ENCODE assay signal across 8 mouse cellular contexts in genomic region chr5:44224916-44225600, GRCm38 (mm10). TPM values are rescaled to one million over a fixed set of nuclear protein-coding genes. Genes with fewer than 3 reads are reported as not detected.
DNase-seq lines count a peak whose midpoint lies in the region; ATAC-seq and TF ChIP-seq lines count a peak whose summit lies in the region.

No protein-coding gene starts in this region.

- no peaks in the 10 kb centered on the region for H3K27me3 ChIP-seq in intestine, embryonic 15.5 days (replicated peaks)
- H3K27me3 ChIP-seq in neural tube, embryonic 11.5 days (ENCODE audit: control insufficient read depth, insufficient read depth, low read length): no peaks in the 10 kb centered on the region

- H3K27ac ChIP-seq in layer of hippocampus, adult 2 months: no peak overlapping the region
- no peak overlapping the region for H3K27ac ChIP-seq in cortical plate, adult 2 months (ENCODE audit: insufficient read depth, low read length)
- no peak overlapping the region for H3K27ac ChIP-seq in intestine, embryonic 15.5 days
- H3K27ac ChIP-seq in neural tube, embryonic 11.5 days (ENCODE audit: low read depth, low read length): no peak overlapping the region

- peaks cover 10% of the 10 kb centered on the region; the same call in 1 of the 2 replicates for H3K4me1 ChIP-seq in cortical plate, adult 2 months (ENCODE audit: control insufficient read depth, insufficient read depth, low read length)
- peaks cover 10% of the 10 kb centered on the region for H3K4me1 ChIP-seq in intestine, embryonic 15.5 days (replicated peaks)
- H3K4me1 ChIP-seq in neural tube, embryonic 11.5 days (ENCODE audit: control insufficient read depth, insufficient read depth, low read length): peaks cover 13% of the 10 kb centered on the region; the same call in 1 of the 2 replicates

- WGBS in intestine, embryonic 15.5 days: 45% methylated on average over 4 of the region's 4 CpGs
- WGBS in neural tube, embryonic 11.5 days: 76% methylated on average over 4 of the region's 4 CpGs

- H3K4me2 ChIP-seq in intestine, embryonic 15.5 days (replicated peaks): peak overlapping the region; percentile 77
- peak overlapping the region; percentile 64 for H3K4me2 ChIP-seq in neural tube, embryonic 11.5 days (ENCODE audit: low read depth)

- peak overlapping the region; percentile 98; the same call in 1 of the 2 replicates for H3K9ac ChIP-seq in intestine, embryonic 15.5 days
- peak overlapping the region; percentile 94; the same call in 1 of the 2 replicates for H3K9ac ChIP-seq in neural tube, embryonic 11.5 days (ENCODE audit: low read length)

- no peak for TF ChIP-seq POLR2A in cortical plate, adult 2 months (IDR thresholded peaks at IDR 0.05; ENCODE audit: extremely low read depth, insufficient read depth, low read length)

- H3K36me3 ChIP-seq in intestine, embryonic 15.5 days: no peaks in the 10 kb centered on the region
- H3K36me3 ChIP-seq in neural tube, embryonic 11.5 days (ENCODE audit: control insufficient read depth, insufficient read depth, low read length): no peaks in the 10 kb centered on the region

- no peak for ATAC-seq in intestine, embryonic 15.5 days
- no peak for ATAC-seq in neural tube, embryonic 11.5 days (ENCODE audit: insufficient read depth, low FRiP score, low TSS enrichment)

- peak overlapping the region; percentile 89 for H3K4me3 ChIP-seq in layer of hippocampus, adult 2 months
- peak overlapping the region; percentile 76; the same call in 1 of the 2 replicates for H3K4me3 ChIP-seq in cortical plate, adult 2 months (ENCODE audit: insufficient read depth, low read length)
- H3K4me3 ChIP-seq in intestine, embryonic 15.5 days (replicated peaks): peak overlapping the region; percentile 90
- H3K4me3 ChIP-seq in neural tube, embryonic 11.5 days (ENCODE audit: low read depth, low read length): peak overlapping the region; percentile 94

- TF ChIP-seq CTCF in layer of hippocampus, adult 2 months (conservative IDR thresholded peaks at IDR 0.05): no peak
- no peak for TF ChIP-seq CTCF in cortical plate, adult 2 months (IDR thresholded peaks at IDR 0.05; ENCODE audit: extremely low read depth, insufficient read depth, low read length)

- no peaks in the 10 kb centered on the region for H3K9me3 ChIP-seq in intestine, embryonic 15.5 days
- no peaks in the 10 kb centered on the region for H3K9me3 ChIP-seq in neural tube, embryonic 11.5 days (ENCODE audit: control insufficient read depth, low read length)

- DNase-seq in layer of hippocampus, adult 2 months (ENCODE audit: low spot score in 2 of 2): no peak
- DNase-seq in layer of hippocampus, adult 9-11 months: no peak
- no peak for DNase-seq in neural tube, embryonic 11.5 days (ENCODE audit: low spot score)
- DNase-seq in layer of hippocampus, adult 18-20 months (ENCODE audit: low spot score in 2 of 2): no peak
- no peak for DNase-seq in frontal cortex, postnatal 14 days (ENCODE audit: low spot score in 2 of 2)
- no peak for DNase-seq in frontal cortex, adult 2 months (ENCODE audit: extremely low spot score in 1 of 2, low spot score in 1 of 2)

RNA-seq across cellular contexts. Expression of gene Tapt1, which starts 1.4 kb away (rescaled TPM):
- total RNA-seq in layer of hippocampus, adult 2 months (2021): 10 to 100 TPM; 41.3 to 50.2 TPM
- polyA plus RNA-seq in cortical plate, adult 2 months (2012; rRNA removed): 50.3 and 53.3 TPM in 2 replicates
- polyA plus RNA-seq in intestine, embryonic 15.5 days (2015; fragmentation: Nextera tagmentation; extraction: Ambion mirVana): 23.8 and 26.3 TPM in 2 replicates
- polyA plus RNA-seq in neural tube, embryonic 11.5 days (2014; fragmentation: Nextera tagmentation; extraction: Ambion mirVana): 31.2 and 35.0 TPM in 2 replicates
- total RNA-seq in layer of hippocampus, adult 18-20 months (2021): 10 to 100 TPM; 41.2 to 43.8 TPM
- 49.0 and 52.4 TPM in 2 replicates for polyA plus RNA-seq in frontal cortex, adult 2 months (2012; rRNA removed)
